Mouse (Mus musculus) embryonic fibroblast, embryonic 13.5 days (primary cell): ENCODE data around the gene Ikbke.
"Not testable (repeated sequence)": the region's sequence is repeated elsewhere in the genome, so short reads cannot be mapped to it uniquely, and the experiment has no call there.

ENCODE experiments used
- CTCF ChIP-seq: IDR thresholded peaks from 2 replicates; pipeline ENCODE4 v1.5.1; 2011; ENCODE audit warnings: mild to moderate bottlenecking, control low read depth, low read length, moderate library complexity, borderline replicate concordance; ENCODE audit not compliant: insufficient read depth
- POLR2A ChIP-seq: IDR thresholded peaks from 2 replicates; pipeline ENCODE4 v1.6.1; 2011; ENCODE audit warnings: low read depth, mild to moderate bottlenecking, control low read depth, low read length, moderate library complexity

GRCm38 (mm10) chr1:131252516-131253250, 26.7 kb downstream of the Ikbke start:
- not testable (repeated sequence) for TF ChIP-seq CTCF, POLR2A
